Mouse (Mus musculus): ENCODE results near the gene Mpv17l2. TPM values are rescaled to one million over a fixed set of nuclear protein-coding genes. Genes with fewer than 3 reads are reported as not detected.

Gene Mpv17l2
- total RNA-seq (2017) = 10.6 and 11.7 TPM in 2 replicates

- peak; percentile 88 for ATAC-seq (replicated peaks; ENCODE audit: low read depth, poor library complexity, severe bottlenecking)
Measured at GRCm38 (mm10) chr8:70760775-70761406, at the start of gene Mpv17l2. Gene Mpv17l2, minus strand, starts transcription at chr8:70760946.

- ATAC-seq (replicated peaks; ENCODE audit: low read depth, poor library complexity, severe bottlenecking) = no peak
Measured at GRCm38 (mm10) chr8:70808955-70809701, 48.4 kb upstream of the Mpv17l2 start.

DNA sequence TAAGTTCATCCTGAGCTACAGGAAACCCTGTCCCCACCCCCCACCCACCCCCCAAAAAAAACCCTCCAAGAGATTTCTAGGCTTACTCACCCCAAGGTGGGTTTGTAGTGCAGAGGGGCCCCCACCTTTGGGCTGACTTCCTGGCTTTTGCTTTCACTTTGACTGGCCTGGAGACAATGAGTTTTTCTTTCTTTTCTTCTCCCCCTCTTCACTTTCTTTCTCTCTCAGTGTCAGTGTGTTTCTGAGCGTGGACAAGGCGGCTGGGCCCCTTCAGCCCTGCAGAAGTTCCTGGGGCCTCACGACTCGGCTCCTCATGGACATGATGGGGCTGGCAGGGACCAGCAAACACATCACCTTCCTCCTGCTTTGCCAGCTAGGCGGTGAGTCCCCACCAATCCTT, 47.5 kb upstream of the Mpv17l2 start, which contains the start of gene Il12rb1:
Il12rb1 (plus strand) TSS at position 211 of the 400 bp plus-strand sequence.
- ATAC-seq (replicated peaks; ENCODE audit: low read depth, poor library complexity, severe bottlenecking) = no peak

- ATAC-seq (replicated peaks; ENCODE audit: low read depth, poor library complexity, severe bottlenecking) = no peak
Measured at GRCm38 (mm10) chr8:70807304-70807703, 46.6 kb upstream of the Mpv17l2 start.

DNA sequence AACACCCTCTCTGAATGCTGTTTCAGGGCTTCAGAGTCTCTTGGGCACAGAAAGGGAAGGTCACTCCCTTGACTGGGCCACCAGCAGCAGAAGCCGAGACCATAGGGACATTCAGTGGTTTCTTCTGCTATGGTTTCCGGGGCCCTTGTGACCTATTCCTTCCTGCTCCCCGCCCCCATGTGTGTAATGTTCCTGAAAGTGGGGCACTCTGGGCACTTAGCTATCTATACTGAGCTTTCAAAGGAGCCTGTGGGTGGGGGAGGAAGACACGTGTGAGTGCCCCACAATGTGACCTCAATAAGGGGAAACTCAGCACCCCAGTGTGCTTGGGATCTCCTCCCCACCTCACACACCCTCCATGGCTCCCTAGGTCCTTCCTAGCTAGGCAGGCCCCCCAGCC, 45.8 kb upstream of the Mpv17l2 start:
- peak; percentile 20 for ATAC-seq (replicated peaks; ENCODE audit: low read depth, poor library complexity, severe bottlenecking)

GRCm38 (mm10) chr8:70804481-70805206, 43.9 kb upstream of the Mpv17l2 start, which contains the start of gene Mast3:
Gene Mast3, minus strand, starts transcription at chr8:70805054.
- ATAC-seq (replicated peaks; ENCODE audit: low read depth, poor library complexity, severe bottlenecking) = peak; percentile 67

GRCm38 (mm10) chr8:70803761-70804480, 43.2 kb upstream of the Mpv17l2 start:
- peak; percentile 48 for ATAC-seq (replicated peaks; ENCODE audit: low read depth, poor library complexity, severe bottlenecking)

DNA sequence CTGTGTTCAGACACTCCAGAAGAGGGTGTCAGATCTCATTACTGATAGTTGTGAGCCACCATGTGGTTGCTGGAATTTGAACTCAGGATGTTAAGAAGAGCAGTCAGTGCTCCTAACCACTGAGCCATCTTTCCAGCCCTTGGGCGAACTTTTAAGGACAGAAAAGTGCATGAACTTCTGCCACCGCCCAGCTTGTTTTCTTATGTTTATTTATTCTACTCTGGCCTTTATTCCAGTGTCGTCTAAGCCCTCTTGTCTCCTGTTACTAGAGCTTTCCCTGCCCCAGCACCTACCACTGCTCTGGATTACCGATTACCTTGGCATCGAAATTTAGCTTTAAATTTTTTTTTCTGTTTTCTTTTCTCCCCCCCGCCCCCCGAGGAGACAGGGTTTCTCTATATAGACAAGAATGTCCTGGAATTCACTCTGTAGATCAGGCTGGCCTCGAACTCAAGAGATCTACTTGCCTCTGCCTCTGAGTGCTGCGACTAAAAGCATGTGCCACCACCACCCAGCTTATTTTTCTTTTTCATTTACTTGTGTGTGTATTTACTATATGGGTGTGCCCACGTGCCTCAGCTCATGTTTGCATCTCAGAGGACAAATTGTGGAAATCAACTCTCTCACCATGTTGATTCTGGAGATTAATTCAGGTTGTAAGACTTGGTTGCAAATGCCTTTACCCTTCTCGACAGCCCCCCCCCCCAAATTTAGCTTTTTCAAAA, 42.2 kb upstream of the Mpv17l2 start:
- no peak for ATAC-seq (replicated peaks; ENCODE audit: low read depth, poor library complexity, severe bottlenecking)

DNA sequence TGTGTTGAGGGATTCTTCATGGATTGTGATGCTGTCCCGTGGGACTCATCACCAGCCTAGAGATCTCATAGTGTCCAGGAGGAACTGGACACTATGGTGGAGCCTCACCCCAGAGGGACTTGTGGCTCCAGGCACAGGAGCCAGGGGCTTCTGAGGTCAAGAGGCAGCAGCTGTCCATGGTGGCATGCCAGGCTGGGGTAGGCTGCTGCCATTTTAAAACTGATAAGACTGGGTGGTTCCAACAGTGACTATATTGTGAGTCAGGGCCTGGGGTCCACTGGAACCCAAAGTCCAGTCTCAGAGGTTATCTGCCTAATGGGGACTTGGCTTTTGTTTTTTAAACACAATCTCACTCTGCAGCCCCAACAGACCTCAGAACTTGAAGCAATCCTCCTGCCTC, 41.1 kb upstream of the Mpv17l2 start:
- ATAC-seq (replicated peaks; ENCODE audit: low read depth, poor library complexity, severe bottlenecking) = no peak

DNA sequence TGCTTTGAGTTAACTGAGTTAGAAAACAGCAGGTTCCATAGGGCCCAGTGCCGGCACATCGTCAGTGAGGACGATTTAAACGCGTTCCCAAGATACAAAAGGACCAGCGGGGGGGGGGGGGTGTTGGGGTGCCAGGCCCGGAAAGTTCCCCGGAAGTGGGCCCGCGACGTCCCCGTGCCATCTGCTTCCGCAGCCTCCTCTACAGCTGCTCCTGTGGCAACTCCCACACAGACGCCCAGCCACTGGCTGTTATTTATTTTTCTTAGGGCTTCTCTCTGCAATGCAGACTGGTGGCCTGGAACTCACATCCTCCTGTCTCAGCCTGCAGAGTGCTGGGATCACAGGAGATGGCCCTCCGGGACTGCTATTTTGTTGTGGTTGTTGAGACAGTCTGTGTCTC, 40.4 kb upstream of the Mpv17l2 start:
- ATAC-seq (replicated peaks; ENCODE audit: low read depth, poor library complexity, severe bottlenecking) = no peak

- ATAC-seq (replicated peaks; ENCODE audit: low read depth, poor library complexity, severe bottlenecking) = no peak
Measured at GRCm38 (mm10) chr8:70800648-70801047, 39.9 kb upstream of the Mpv17l2 start.

GRCm38 (mm10) chr8:70798281-70798680, 37.5 kb upstream of the Mpv17l2 start:
- ATAC-seq (replicated peaks; ENCODE audit: low read depth, poor library complexity, severe bottlenecking) = no peak

DNA sequence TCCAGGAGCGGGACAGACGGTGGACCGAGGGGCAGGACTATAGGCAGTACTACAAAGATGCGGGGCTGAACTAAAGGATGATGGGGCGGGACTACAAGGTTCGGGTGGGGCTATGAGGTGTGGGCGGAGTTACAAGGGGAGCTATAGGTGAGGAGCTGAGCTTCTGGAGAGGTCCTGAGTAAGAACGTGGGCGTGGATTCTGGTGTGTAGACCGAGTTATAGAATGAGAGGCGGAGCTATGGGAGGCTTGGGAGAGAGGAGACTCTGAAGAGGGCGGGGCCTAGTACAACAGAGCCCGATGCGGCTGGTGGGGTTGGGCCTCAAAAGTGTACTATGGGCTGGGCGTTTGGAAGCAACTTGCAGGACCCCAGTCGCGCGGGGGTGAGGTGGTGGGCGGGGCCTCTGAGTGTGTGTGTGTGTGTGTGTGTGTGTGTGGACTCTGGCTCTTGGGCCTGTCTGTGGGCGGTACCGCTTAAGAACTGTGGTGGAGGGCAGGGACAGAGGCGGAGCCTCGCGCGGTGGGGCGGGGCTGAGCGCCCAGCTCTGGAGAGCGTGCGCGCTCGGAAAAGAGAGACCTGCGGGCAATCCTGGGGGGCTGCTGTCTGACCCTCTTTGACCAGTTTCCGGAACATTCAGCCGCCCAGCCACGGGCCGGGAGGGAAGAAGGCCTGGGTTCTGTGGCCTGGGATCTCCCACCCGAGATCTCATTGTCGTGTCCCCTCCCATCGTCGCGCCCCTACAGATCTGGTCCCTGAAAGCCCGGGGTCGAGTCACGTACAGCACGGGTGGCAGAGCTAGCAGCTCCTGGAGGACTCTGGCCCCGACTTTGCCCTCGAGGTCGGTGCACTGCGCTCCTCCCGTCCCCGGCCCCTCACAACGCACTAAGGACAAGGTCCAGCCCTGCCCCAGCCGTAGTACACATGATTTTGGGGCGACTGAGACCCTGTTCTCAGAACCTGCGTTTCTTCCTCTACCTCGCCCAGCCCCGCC, 36.6 kb upstream of the Mpv17l2 start:
- peak; percentile 53 for ATAC-seq (replicated peaks; ENCODE audit: low read depth, poor library complexity, severe bottlenecking)

DNA sequence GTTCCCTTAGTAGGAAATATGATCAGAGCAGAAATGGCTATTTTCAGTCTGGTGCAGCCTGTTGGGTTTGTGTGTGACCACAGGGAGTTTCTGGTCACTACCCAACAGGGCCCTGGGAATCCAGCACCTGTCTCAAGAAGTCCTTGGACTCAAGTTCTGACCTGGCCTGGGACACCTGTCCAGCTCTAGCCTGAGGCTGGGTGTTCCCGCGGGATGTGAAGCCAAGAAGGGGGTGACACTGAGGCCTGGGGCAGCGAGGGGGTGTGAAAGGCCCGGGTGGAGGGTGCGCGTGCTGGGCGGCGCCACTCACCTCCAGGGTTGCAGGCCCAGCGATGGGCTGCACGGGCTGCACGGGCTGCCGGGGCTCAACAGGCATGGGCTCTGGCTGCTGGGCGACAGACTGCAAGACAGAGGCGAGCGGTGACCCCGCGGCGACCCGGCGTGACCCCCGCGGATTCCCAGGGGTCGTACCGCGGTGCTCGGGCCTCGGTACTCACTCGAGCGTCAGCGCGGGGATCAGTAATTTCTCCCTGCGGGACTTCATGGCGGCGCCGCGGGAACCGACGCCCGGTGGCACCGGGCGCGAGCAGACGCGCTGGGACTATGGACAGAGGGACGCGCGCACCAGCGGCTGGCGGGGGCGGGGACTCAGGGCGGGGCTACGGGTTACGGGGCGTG, 35.8 kb upstream of the Mpv17l2 start:
- no peak for ATAC-seq (replicated peaks; ENCODE audit: low read depth, poor library complexity, severe bottlenecking)

GRCm38 (mm10) chr8:70795370-70795769, 34.6 kb upstream of the Mpv17l2 start:
- no peak for ATAC-seq (replicated peaks; ENCODE audit: low read depth, poor library complexity, severe bottlenecking)

DNA sequence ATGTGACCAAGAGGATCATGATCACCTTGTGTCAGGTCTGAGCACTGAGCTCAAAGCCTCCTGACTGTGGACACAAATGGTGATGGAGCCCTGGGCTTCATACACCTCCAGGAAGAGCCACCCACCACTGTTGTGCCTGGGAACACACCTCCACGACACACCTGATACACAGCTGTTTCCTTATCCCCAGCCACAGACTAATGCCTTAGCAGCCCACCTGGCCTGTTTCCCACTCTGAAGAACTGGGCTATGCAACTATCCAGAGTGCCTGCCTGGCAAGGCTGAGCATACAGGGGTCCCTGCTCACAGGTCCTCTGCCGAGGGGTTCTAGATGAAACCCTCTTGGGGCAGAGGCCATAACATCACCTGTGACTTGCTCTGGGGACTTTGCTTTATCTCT, 33.5 kb upstream of the Mpv17l2 start:
- ATAC-seq (replicated peaks; ENCODE audit: low read depth, poor library complexity, severe bottlenecking) = no peak

- peak; percentile 12 for ATAC-seq (replicated peaks; ENCODE audit: low read depth, poor library complexity, severe bottlenecking)
Measured at GRCm38 (mm10) chr8:70792700-70793099, 32.0 kb upstream of the Mpv17l2 start.
